Mouse (Mus musculus) lung, postnatal 0 days (tissue): ENCODE results near the gene Mapkapk2. TPM values are rescaled to one million over a fixed set of nuclear protein-coding genes. Genes with fewer than 3 reads are reported as not detected.

ENCODE experiments used
- ATAC-seq: fragments of 200-750 bp; cut with Nextera tagmentation; 2 replicates; pipeline ENCODE4 v1.8.0; 2017; ENCODE audit warnings: moderate library complexity
- DNase-seq: peaks from one replicate; pipeline ENCODE4 v3.0.0-alpha.2; 2016; ENCODE audit warnings: low spot score
- H3K27ac ChIP-seq: fragments of 300-500 bp; sonication (generic); 2 replicates; pipeline ENCODE4 v1.5.1; 2014; ENCODE audit warnings: antibody characterized with exemption, mild to moderate bottlenecking, low read length, mixed read lengths
- H3K27me3 ChIP-seq: fragments of 300-500 bp; sonication (generic); replicated peaks from 2 replicates; pipeline ENCODE4 v1.6.1; 2014; ENCODE audit warnings: low read length, mixed read lengths; ENCODE audit not compliant: insufficient read depth
- H3K36me3 ChIP-seq: fragments of 300-500 bp; sonication (generic); 2 replicates; pipeline ENCODE4 v1.6.1; 2014; ENCODE audit warnings: low read length, mixed read lengths; ENCODE audit not compliant: insufficient read depth
- H3K4me1 ChIP-seq: fragments of 300-500 bp; sonication (generic); 2 replicates; pipeline ENCODE4 v1.6.1; 2014; ENCODE audit warnings: antibody characterized with exemption, low read depth, low read length, mixed read lengths; ENCODE audit not compliant: insufficient read depth
- H3K4me2 ChIP-seq: fragments of 300-500 bp; sonication (generic); replicated peaks from 2 replicates; pipeline ENCODE4 v1.6.1; 2014; ENCODE audit warnings: low read depth, mild to moderate bottlenecking, low read length, moderate library complexity, mixed read lengths
- H3K4me3 ChIP-seq: fragments of 300-500 bp; sonication (generic); 2 replicates; pipeline ENCODE4 v1.5.1; 2014; ENCODE audit warnings: low read depth, low read length
- H3K9ac ChIP-seq: fragments of 300-500 bp; sonication (generic); replicated peaks from 2 replicates; pipeline ENCODE4 v1.6.1; 2014; ENCODE audit warnings: low read depth, mild to moderate bottlenecking
- H3K9me3 ChIP-seq: fragments of 300-500 bp; sonication (generic); 2 replicates; pipeline ENCODE4 v1.6.1; 2016; ENCODE audit warnings: low read length, mixed read lengths
- CTCF ChIP-seq: IDR thresholded peaks from 2 replicates; pipeline ENCODE4 v1.5.1; 2016; ENCODE audit warnings: antibody characterized with exemption, mild to moderate bottlenecking
- EP300 ChIP-seq: IDR thresholded peaks from 2 replicates; pipeline ENCODE4 v1.6.1; 2016; ENCODE audit warnings: antibody characterized with exemption, mild to moderate bottlenecking, control low read depth
- WGBS: fragments of 180-500 bp; shearing (Covaris S2); extraction: QIAGEN DNeasy Blood & Tissue Kit; methylation state at CpG from one replicate; pipeline ENCODE4 v1.1.7; 2014; 5-methylcytosine and 5-hydroxymethylcytosine counted together
- polyA plus RNA-seq: library from polyadenylated mRNA; unstranded; fragments of >200 nt; fragmentation: Nextera tagmentation; extraction: Ambion mirVana; gene quantifications from 2 replicates; pipeline ENCODE4 v1.2.1, GENCODE M21; 2015

Gene Mapkapk2
- polyA plus RNA-seq, 1 experiment from 2014 or later: 65.0 TPM

DNA sequence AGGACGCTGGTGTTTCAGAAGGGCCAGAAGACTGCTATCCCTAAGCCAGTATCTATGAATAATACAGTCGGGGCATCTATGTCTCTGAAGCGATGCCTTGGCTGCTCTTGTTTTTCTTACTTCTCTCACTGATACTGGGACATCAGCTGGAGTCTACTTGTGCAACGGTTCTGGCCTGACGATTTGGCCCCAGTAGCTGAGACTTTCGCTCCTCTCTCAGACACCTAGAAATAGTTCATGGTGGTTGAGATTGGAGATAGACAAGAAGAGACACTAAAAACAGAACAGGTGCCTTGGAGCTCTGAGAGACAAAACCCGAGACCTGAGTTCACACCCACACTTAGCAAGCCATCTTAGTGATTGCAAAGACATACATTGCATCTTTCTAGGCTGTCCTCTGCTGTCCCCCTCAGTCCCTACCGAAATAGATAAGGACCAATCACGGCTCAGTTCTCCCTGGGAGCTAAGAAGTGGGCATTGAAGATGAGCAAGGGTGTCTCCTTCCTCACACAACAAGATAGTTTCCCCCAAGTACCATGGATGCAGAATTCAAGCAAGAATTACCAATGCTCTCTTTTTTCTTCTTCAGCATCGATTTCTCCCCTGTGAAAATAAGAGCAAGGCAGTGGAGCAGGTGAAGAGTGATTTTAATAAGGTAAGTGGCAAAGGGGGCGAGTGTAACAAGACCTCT, 75.6 kb downstream of the Mapkapk2 start:
- Histone ChIP-seq H3K4me2 (no peak overlapping the region), H3K9ac (no peak overlapping the region), H3K4me3 (no peak overlapping the region), H3K27ac (no peak overlapping the region), H3K36me3 (no peaks in the 10 kb centered on the region), H3K9me3 (no peaks in the 10 kb centered on the region), H3K27me3 (no peaks in the 10 kb centered on the region), H3K4me1 (no peaks in the 10 kb centered on the region)
- WGBS: 60% methylated on average over 11 of the region's 11 CpGs
- TF ChIP-seq EP300 (no peak), CTCF (no peak)
- ATAC-seq: no peak
- DNase-seq: no peak

DNA sequence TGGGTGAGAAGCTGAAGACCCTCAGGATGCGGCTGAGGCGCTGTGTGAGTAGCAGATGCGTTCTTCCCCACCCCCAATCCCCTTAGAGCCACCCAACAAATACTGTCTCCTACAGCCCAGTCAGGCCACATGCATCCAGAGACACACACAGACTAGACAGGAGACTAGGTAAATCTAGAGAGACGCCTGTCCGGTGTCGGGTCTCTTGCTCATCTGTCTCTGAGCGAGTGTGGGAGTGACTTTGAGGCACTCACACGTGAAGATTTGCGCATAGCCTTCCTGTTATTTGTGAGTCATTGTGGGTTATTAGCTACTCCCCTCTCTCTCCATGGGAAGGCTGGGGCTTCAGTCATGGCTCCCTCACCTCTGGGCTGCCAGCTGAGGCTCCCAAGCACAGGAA, 76.2 kb downstream of the Mapkapk2 start:
- Histone ChIP-seq H3K4me1 (no peaks in the 10 kb centered on the region), H3K27ac (no peak overlapping the region), H3K4me3 (no peak overlapping the region), H3K9ac (no peak overlapping the region), H3K4me2 (no peak overlapping the region), H3K27me3 (no peaks in the 10 kb centered on the region), H3K36me3 (no peaks in the 10 kb centered on the region), H3K9me3 (no peaks in the 10 kb centered on the region)
- 65% methylated on average over 9 of the region's 9 CpGs for WGBS
- no peak for ATAC-seq
- no peak for TF ChIP-seq EP300
- no peak for TF ChIP-seq CTCF
- no peak for DNase-seq

DNA sequence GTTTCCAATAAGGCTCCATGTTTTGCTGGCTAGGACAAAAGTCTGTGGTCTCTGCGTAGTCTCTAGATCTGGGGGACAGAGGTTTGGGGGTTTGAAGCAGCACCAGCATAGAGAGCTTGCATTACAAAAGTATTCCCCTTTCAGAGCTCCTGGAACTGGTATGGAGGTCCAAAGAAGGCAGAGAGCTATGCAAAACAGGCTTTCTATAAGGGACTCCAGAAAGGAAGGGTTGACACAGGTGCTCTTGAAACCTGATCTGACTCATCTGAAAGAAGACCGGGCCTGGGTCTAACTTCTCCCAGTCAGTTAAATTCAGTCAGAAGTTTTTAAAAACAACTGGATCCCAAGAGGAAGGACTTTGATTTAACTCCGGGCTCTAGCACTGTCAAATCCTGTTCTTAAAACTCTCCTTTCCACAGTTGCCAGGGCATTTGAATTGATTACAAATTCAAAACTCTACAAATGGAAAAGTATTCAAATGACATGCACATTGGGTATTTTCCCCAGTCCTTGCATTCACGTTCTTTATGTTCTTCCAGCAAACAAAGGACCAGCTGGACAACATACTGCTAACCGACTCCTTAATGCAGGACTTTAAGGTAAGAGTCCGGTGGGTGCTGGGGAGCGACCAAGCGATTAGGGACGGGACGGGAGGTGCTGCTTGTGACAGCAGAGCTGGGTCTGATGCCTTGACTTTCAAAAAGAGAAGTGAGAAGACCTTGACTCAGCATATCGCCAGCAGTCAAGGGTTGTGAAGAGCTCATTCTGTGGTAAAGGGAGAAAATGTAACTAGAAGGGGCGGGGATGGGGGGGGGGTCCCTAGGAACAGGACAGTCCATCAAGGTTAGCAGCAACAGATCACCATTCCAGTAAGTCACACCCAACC, 77.0 kb downstream of the Mapkapk2 start:
- H3K4me1 ChIP-seq: no peaks in the 10 kb centered on the region
- H3K27ac ChIP-seq: no peak overlapping the region
- H3K36me3 ChIP-seq: no peaks in the 10 kb centered on the region
- H3K9me3 ChIP-seq: no peaks in the 10 kb centered on the region
- no peak overlapping the region for H3K9ac ChIP-seq
- no peak for DNase-seq
- no peaks in the 10 kb centered on the region for H3K27me3 ChIP-seq
- 54% methylated on average over 12 of the region's 12 CpGs for WGBS
- H3K4me2 ChIP-seq: no peak overlapping the region
- ATAC-seq: no peak
- no peak overlapping the region for H3K4me3 ChIP-seq
- no peak for TF ChIP-seq CTCF
- TF ChIP-seq EP300: no peak

DNA sequence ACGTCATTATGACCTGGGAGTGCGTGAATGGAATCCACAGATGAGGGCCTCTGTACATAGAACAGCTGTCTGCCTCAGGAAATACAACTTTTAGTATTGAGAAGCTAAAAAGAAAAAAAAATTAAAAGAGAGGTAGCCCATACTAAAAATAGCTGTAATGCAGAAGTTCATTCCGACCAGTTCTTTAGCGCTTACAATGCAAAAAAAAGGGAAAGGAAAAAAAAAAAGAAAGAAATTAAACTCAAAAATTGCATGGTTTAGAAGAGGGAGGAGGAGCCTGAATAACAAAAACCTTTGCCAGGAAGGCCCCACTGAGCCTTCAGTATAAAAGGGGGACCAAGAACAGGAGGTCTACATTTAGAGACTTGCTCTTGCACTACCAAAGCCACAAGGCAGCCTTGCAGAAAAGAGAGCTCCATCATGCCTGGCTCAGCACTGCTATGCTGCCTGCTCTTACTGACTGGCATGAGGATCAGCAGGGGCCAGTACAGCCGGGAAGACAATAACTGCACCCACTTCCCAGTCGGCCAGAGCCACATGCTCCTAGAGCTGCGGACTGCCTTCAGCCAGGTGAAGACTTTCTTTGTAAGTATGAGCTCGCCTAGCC, 78.0 kb downstream of the Mapkapk2 start, which contains the start of gene Il10:
Gene Il10 (plus strand): TSS at position 354 of the 607 bp plus-strand sequence.
- no peak within 1 kb of the TSS for H3K27ac ChIP-seq
- no peak for ATAC-seq
- no peak within 1 kb of the TSS for H3K4me2 ChIP-seq
- no peaks in the 10 kb centered on the region for H3K36me3 ChIP-seq
- no peaks in the 10 kb centered on the region for H3K9me3 ChIP-seq
- TF ChIP-seq EP300: no peak
- no peak for TF ChIP-seq CTCF
- H3K27me3 ChIP-seq: no peaks in the 10 kb centered on the region
- no peaks in the 10 kb centered on the region for H3K4me1 ChIP-seq
- no peak within 1 kb of the TSS for H3K9ac ChIP-seq
- no peak within 1 kb of the TSS for H3K4me3 ChIP-seq
- WGBS: 50% methylated on average over 8 of the region's 8 CpGs
- DNase-seq: no peak

DNA sequence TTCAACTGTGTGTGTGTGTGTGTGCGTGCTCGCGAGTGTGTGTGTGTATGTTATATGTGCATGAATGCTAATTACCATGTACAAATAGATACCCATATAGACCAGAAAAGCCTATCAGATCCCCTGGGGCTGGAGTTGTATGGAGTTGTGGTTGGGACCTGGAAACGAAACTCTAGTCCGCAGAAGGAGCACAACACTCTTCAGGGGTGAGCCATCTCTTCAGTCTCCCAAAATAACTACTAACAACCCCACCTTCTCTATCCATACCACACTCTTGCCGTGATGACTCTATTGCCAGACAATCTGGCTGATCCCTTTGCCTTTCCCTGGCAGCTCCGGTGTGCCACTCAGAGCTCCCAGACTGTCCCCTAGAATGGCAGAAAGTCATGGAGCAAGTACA, 81.7 kb downstream of the Mapkapk2 start:
- no peak for ATAC-seq

DNA sequence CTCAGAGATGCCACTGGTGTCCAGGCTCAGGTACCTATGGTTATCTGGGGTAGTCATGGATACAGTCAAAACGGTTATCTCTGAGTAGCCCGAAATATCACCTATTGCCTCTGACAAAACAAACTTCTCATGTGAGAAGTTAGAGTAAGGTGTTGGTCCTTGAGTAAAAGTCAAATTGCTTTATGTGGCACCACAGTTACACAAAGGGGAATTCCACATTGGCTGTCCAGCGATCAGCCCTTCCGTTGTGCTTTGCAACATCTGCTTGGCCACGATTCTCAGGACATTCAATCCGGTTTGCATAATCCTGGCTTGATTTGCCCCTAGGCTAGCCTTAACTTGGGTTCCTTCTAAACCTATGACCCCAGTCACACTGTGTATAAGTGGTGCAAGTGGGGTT, 82.3 kb downstream of the Mapkapk2 start:
- ATAC-seq: no peak

More for the DNA sequence above, 81.7 kb downstream of the Mapkapk2 start:
- Histone ChIP-seq H3K4me1 (no peaks in the 10 kb centered on the region), H3K36me3 (no peaks in the 10 kb centered on the region), H3K27me3 (no peaks in the 10 kb centered on the region), H3K4me2 (no peak overlapping the region), H3K27ac (no peak overlapping the region), H3K4me3 (no peak overlapping the region), H3K9ac (no peak overlapping the region), H3K9me3 (no peaks in the 10 kb centered on the region)
- no peak for DNase-seq
- TF ChIP-seq CTCF (no peak), EP300 (no peak)
- 93% methylated on average over 7 of the region's 7 CpGs for WGBS

More for the DNA sequence above, 82.3 kb downstream of the Mapkapk2 start:
- 75% methylated on average over 6 of the region's 6 CpGs for WGBS
- no peak overlapping the region for H3K27ac ChIP-seq
- DNase-seq: no peak
- no peaks in the 10 kb centered on the region for H3K4me1 ChIP-seq
- no peak overlapping the region for H3K9ac ChIP-seq
- TF ChIP-seq CTCF (no peak), EP300 (no peak)
- H3K4me2 ChIP-seq: no peak overlapping the region
- no peak overlapping the region for H3K4me3 ChIP-seq
- no peaks in the 10 kb centered on the region for H3K27me3 ChIP-seq
- H3K9me3 ChIP-seq: no peaks in the 10 kb centered on the region
- no peaks in the 10 kb centered on the region for H3K36me3 ChIP-seq
